ENCODE assay signal across 8 mouse cellular contexts in genomic region chr10:53378981-53379708, GRCm38 (mm10). TPM values are rescaled to one million over a fixed set of nuclear protein-coding genes. Genes with fewer than 3 reads are reported as not detected.
DNase-seq lines count a peak whose midpoint lies in the region; ATAC-seq lines count a peak whose summit lies in the region.

No protein-coding gene starts in this region.

- peak overlapping the region; percentile 65 for H3K4me2 ChIP-seq in forebrain, embryonic 14.5 days (ENCODE audit: low read length)
- H3K4me2 ChIP-seq in intestine, embryonic 16.5 days (ENCODE audit: low read depth, low read length) = peak overlapping the region; percentile 70
- H3K4me2 ChIP-seq in liver, embryonic 15.5 days = peak overlapping the region; percentile 93

- H3K27ac ChIP-seq in forebrain, embryonic 14.5 days (ENCODE audit: low read depth, low read length) = peak overlapping the region; percentile 98
- H3K27ac ChIP-seq in intestine, embryonic 16.5 days (ENCODE audit: low read length) = peak overlapping the region; percentile 96
- peak overlapping the region; percentile 88 for H3K27ac ChIP-seq in liver, embryonic 15.5 days (replicated peaks)

- no peaks in the 10 kb centered on the region for H3K36me3 ChIP-seq in forebrain, embryonic 14.5 days (ENCODE audit: control insufficient read depth, insufficient read depth, low read length)
- H3K36me3 ChIP-seq in intestine, embryonic 16.5 days (ENCODE audit: control insufficient read depth, insufficient read depth, low read length) = no peaks in the 10 kb centered on the region
- H3K36me3 ChIP-seq in liver, embryonic 15.5 days (replicated peaks) = no peaks in the 10 kb centered on the region

- peak overlapping the region; percentile 89 for H3K4me3 ChIP-seq in forebrain, embryonic 14.5 days (ENCODE audit: low read depth, low read length)
- peak overlapping the region; percentile 88 for H3K4me3 ChIP-seq in intestine, embryonic 16.5 days (ENCODE audit: low read length)
- peak overlapping the region; percentile 90 for H3K4me3 ChIP-seq in liver, embryonic 15.5 days (replicated peaks)

- H3K9ac ChIP-seq in forebrain, embryonic 14.5 days (ENCODE audit: low read length) = peak overlapping the region; percentile 98
- peak overlapping the region; percentile 95 for H3K9ac ChIP-seq in intestine, embryonic 16.5 days (ENCODE audit: low read depth, low read length)
- H3K9ac ChIP-seq in liver, embryonic 15.5 days = peak overlapping the region; percentile 89

- under 1% methylated on average over 55 of the region's 59 CpGs for WGBS in forebrain, embryonic 14.5 days
- WGBS in intestine, embryonic 16.5 days = under 1% methylated on average over 59 of the region's 59 CpGs
- WGBS in liver, embryonic 15.5 days (ENCODE audit: insufficient replicate concordance) = 0% methylated on average over 57 of the region's 59 CpGs

- peak; percentile 83 for ATAC-seq in forebrain, embryonic 14.5 days
- ATAC-seq in intestine, embryonic 16.5 days = peak; percentile 92
- ATAC-seq in liver, embryonic 15.5 days (ENCODE audit: insufficient read depth) = peak; percentile 78
- ATAC-seq in neutrophil, adult 5-6 weeks (ENCODE audit: extremely low read depth, insufficient number of reproducible peaks, low FRiP score, poor library complexity, severe bottlenecking) = peak; percentile 45

- peak; percentile 65 for DNase-seq in thymus, postnatal 4 days
- no peak for DNase-seq in thymus, postnatal 25 days
- peak; percentile 55 to 72 for DNase-seq in cerebellum, adult 18-20 months
- peak; percentile 54 for DNase-seq in forebrain, embryonic 14.5 days (ENCODE audit: low spot score)
- no peak for DNase-seq in thymus, postnatal 0 days (ENCODE audit: low spot score)

- no peaks in the 10 kb centered on the region for H3K27me3 ChIP-seq in forebrain, embryonic 14.5 days (replicated peaks; ENCODE audit: control insufficient read depth, insufficient read depth, low read length)
- no peaks in the 10 kb centered on the region for H3K27me3 ChIP-seq in intestine, embryonic 16.5 days (replicated peaks; ENCODE audit: control insufficient read depth, insufficient read depth, low read length)
- no peaks in the 10 kb centered on the region for H3K27me3 ChIP-seq in liver, embryonic 15.5 days

- H3K9me3 ChIP-seq in forebrain, embryonic 14.5 days (replicated peaks; ENCODE audit: control insufficient read depth, low read length) = no peaks in the 10 kb centered on the region
- no peaks in the 10 kb centered on the region for H3K9me3 ChIP-seq in intestine, embryonic 16.5 days (ENCODE audit: control insufficient read depth, low read length)
- H3K9me3 ChIP-seq in liver, embryonic 15.5 days (replicated peaks) = no peaks in the 10 kb centered on the region

- peaks cover 14% of the 10 kb centered on the region for H3K4me1 ChIP-seq in forebrain, embryonic 14.5 days (ENCODE audit: control insufficient read depth, insufficient read depth, low read length)
- H3K4me1 ChIP-seq in intestine, embryonic 16.5 days (ENCODE audit: control insufficient read depth, insufficient read depth, low read length) = peaks cover 3% of the 10 kb centered on the region; the same call in 1 of the 2 replicates
- peaks cover 26% of the 10 kb centered on the region for H3K4me1 ChIP-seq in liver, embryonic 15.5 days (replicated peaks)

RNA-seq across cellular contexts. Expression of gene Cep85l, which starts 0.6 kb away (rescaled TPM):
- polyA plus RNA-seq in forebrain, embryonic 14.5 days (2014; fragmentation: Nextera tagmentation; extraction: Ambion mirVana) = 10.3 and 12.2 TPM in 2 replicates
- polyA plus RNA-seq in intestine, embryonic 16.5 days (2015; fragmentation: Nextera tagmentation; extraction: Ambion mirVana) = 1.3 and 1.8 TPM in 2 replicates
- 2.0 TPM in 2 replicates for polyA plus RNA-seq in liver, embryonic 15.5 days (2015; fragmentation: Nextera tagmentation; extraction: Ambion mirVana)
- total RNA-seq in neutrophil, adult 5-6 weeks (2017) = 17.3 and 18.3 TPM in 2 replicates
- 1.8 and 2.1 TPM in 2 replicates for polyA plus RNA-seq in thymus, postnatal 0 days (2015; fragmentation: Nextera tagmentation; extraction: Ambion mirVana)

RNA-seq across cellular contexts. Expression of gene Pln, which starts 41.7 kb away (rescaled TPM):
- 0.74 and 0.90 TPM in 2 replicates for polyA plus RNA-seq in forebrain, embryonic 14.5 days (2014; fragmentation: Nextera tagmentation; extraction: Ambion mirVana)
- polyA plus RNA-seq in intestine, embryonic 16.5 days (2015; fragmentation: Nextera tagmentation; extraction: Ambion mirVana) = 0.91 and 1.2 TPM in 2 replicates
- 0.31 and 0.50 TPM in 2 replicates for polyA plus RNA-seq in liver, embryonic 15.5 days (2015; fragmentation: Nextera tagmentation; extraction: Ambion mirVana)
- total RNA-seq in neutrophil, adult 5-6 weeks (2017) = 0.25 TPM in 1 of 2 replicates, not detected in the other
- polyA plus RNA-seq in thymus, postnatal 0 days (2015; fragmentation: Nextera tagmentation; extraction: Ambion mirVana) = 0.60 and 0.74 TPM in 2 replicates

Comparison
In these comparisons a context has a peak if more than half of its experiments do, and no peak if none do; other contexts are left out.
1. DNase-seq: peak in thymus, postnatal 4 days (single experiment), cerebellum, adult 18-20 months (2 of 2) and forebrain, embryonic 14.5 days (single experiment); none in thymus, postnatal 25 days (single experiment) and thymus, postnatal 0 days (single experiment).
2. Peak in every context shown above with its lines, with median percentiles within 50 percentile points of each other: ATAC-seq, H3K27ac ChIP-seq, H3K4me2 ChIP-seq, H3K4me3 ChIP-seq and H3K9ac ChIP-seq.